Mouse (Mus musculus): ENCODE measurements at regions not wholly inside any gene's neighbourhood (a gene's known extent, or its start where the extent isn't known, plus 50 kb on each side); places are given as distances from the start of the nearest gene placed in this dataset.

DNA sequence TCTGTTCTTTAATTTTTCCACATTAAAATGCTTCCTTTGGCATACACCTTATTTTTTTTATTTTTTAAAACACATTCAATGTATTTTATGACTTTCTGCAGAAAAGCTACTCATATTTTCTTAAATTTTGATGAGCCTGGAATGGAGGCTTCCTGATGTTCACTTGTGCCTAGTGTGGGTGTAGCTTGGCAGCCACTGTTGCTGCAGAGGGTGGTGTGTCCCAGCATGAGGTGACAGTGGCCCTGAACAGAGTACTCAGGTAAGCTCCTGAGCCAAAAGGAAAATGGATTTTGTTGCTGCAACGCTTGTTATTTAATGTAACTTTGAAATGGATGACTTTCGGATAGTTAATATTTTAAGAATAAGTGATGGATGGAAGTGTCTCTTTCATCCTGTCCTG is 170.6 kb downstream of the Eipr1 start:
- WGBS = 92% methylated on average over 2 of the region's 2 CpGs
- DNase-seq (ENCODE audit: low read depth, low spot score) = no peak

GRCm38 (mm10) chr12:28925206-28925605 is 173.6 kb downstream of the Eipr1 start:
- WGBS = 87% methylated on average over 4 of the region's 4 CpGs
- no peak for DNase-seq (ENCODE audit: low read depth, low spot score)

- no peak for DNase-seq (ENCODE audit: low read depth, low spot score)
- 85% methylated on average over 7 of the region's 7 CpGs for WGBS
These were observed 188.3 kb downstream of the Eipr1 start for GRCm38 (mm10) chr12:28939936-28940335.

DNA sequence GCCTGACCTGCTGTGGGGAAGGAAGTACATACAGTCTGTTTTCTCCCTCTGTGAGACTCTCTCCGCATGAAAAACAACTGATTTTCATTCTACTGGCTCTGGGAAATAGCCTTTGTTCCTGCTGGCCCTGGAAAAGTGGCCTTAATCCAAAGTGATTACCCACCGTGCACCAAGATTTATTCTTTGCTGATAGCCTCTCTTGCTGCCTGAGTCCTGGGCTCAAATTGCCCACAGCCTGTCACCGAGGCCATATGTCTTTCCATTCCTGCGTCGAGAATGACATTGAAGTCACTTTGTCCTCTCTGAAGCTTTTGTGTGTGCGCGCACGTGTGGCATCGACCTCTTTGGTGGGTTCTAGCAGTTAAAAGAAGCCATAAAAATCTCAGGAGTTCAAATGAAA is 197.3 kb downstream of the Eipr1 start:
- no peak for DNase-seq (ENCODE audit: low read depth, low spot score)
- WGBS = 51% methylated on average over 9 of the region's 9 CpGs

GRCm38 (mm10) chr12:28949307-28949706 is 197.7 kb downstream of the Eipr1 start:
- no peak for DNase-seq (ENCODE audit: low read depth, low spot score)
- 71% methylated on average over 10 of the region's 10 CpGs for WGBS

- no peak for DNase-seq (ENCODE audit: low read depth, low spot score)
- 77% methylated on average over 1 of the region's 1 CpGs for WGBS
These were observed 205.6 kb downstream of the Eipr1 start for GRCm38 (mm10) chr12:28957155-28957554.

- DNase-seq (ENCODE audit: low read depth, low spot score) = no peak
- WGBS = 60% methylated on average over 1 of the region's 1 CpGs
These were observed 207.1 kb downstream of the Eipr1 start for GRCm38 (mm10) chr12:28958661-28959060.

- no peak for DNase-seq (ENCODE audit: low read depth, low spot score)
- WGBS = 63% methylated on average over 2 of the region's 2 CpGs
These were observed 218.2 kb downstream of the Eipr1 start for GRCm38 (mm10) chr12:28969671-28970379.

DNA sequence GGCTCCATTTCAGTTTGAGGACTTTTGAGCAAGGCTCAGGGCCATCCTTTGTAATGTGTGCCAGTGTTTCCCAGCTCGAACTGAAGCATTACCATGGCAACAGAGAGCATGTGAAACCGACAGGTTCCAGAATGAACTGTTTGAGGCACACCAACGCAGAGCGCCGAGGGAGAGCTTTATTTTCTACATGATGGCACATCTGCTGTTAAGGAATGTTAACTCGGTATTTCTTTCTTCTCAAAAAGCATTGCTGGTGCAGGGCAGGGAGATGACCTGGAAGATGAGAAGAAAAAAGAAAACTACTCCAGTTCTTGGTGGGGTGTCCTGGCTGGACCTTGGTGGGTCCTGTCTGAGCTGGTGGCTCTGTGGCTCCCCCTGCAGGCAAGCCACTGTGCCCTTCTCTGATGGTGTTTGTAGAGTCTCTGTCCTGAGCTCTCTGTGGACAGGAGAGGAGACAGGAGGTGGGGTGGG is 223.0 kb downstream of the Eipr1 start:
- WGBS = 75% methylated on average over 6 of the region's 6 CpGs
- DNase-seq (ENCODE audit: low read depth, low spot score) = no peak

- WGBS = 91% methylated on average over 5 of the region's 5 CpGs
- DNase-seq (ENCODE audit: low read depth, low spot score) = no peak
These were observed 223.6 kb downstream of the Eipr1 start for GRCm38 (mm10) chr12:28975249-28975648.

DNA sequence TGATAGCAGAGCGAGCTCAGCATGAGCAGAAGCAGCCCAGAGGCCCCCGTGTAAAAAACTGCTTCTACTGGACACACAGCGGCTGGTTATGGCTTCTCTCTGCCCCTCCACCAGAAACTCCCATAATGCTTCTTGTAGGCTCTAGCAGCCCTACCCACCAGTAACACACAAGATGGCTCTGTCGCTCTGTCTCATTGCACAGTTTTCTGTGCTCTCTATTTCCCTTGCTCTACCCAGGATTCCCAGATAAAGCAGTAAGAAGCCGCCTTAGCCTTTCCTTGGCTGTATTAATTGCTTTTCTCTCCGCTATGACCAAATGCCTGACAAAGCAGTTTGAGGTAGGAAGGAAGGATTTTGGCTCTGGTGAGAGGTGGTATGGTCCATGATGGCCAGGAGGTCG is 228.1 kb downstream of the Eipr1 start:
- 75% methylated on average over 7 of the region's 7 CpGs for WGBS
- DNase-seq (ENCODE audit: low read depth, low spot score) = no peak

DNA sequence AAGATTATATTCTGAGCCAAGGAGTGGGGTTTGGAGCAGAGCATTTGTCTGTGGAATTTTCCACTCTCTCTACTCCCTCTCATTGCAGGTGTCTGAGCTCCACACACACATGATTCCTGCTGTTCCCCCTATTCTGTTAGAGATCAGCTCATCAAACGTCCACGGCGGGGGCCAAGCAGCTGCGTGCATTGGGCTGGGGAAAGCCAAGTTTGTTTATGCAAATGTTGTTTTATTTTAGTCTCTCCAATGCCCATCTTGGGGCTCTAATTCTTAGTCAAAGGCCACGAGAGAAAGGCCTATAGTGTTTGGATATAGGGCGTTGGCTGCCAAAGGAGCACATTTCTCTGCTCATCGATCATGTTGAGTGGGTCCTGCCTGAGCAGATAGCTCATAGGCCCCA is 234.6 kb downstream of the Eipr1 start:
- 29% methylated on average over 7 of the region's 7 CpGs for WGBS

GRCm38 (mm10) chr12:28997474-28998192 is 246.0 kb downstream of the Eipr1 start:
- no peak for DNase-seq (ENCODE audit: low read depth, low spot score)
- WGBS = 40% methylated on average over 15 of the region's 15 CpGs

More for the DNA sequence above, 234.6 kb downstream of the Eipr1 start:
- no peak for DNase-seq (ENCODE audit: low read depth, low spot score)

- 43% methylated on average over 6 of the region's 6 CpGs for WGBS
- no peak for DNase-seq (ENCODE audit: low read depth, low spot score)
These were observed 248.4 kb downstream of the Eipr1 start for GRCm38 (mm10) chr12:28999963-29000451.

DNA sequence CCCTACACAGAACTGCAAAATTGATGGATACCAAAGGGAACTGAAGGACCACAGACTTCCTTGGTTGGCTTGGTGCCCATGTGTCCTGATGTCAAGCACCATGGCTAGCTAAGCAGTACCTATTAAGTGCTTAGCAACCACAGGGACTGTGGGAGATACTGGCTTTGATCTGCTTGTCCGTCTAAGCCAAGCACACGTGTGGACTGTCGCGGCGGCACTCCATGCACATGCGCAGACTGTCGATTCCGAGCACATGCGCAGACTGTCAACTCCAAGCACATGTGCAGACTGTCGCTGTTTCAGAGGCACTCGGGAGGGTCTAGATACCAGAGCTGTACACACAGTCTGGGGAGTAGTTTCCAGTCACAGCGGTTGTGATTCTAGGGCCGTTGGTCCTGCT is 252.9 kb downstream of the Eipr1 start:
- 91% methylated on average over 13 of the region's 13 CpGs for WGBS
- no peak for DNase-seq (ENCODE audit: low read depth, low spot score)

- DNase-seq (ENCODE audit: low read depth, low spot score) = no peak
- WGBS = 89% methylated on average over 9 of the region's 9 CpGs
These were observed 263.0 kb downstream of the Eipr1 start for GRCm38 (mm10) chr12:29014601-29015000.

GRCm38 (mm10) chr12:29015200-29015862 is 263.7 kb downstream of the Eipr1 start:
- 51% methylated on average over 10 of the region's 10 CpGs for WGBS
- DNase-seq (ENCODE audit: low read depth, low spot score) = no peak

GRCm38 (mm10) chr12:29021152-29021551 is 269.5 kb downstream of the Eipr1 start:
- 59% methylated on average over 5 of the region's 5 CpGs for WGBS
- no peak for DNase-seq (ENCODE audit: low read depth, low spot score)

GRCm38 (mm10) chr12:29028171-29028570 is 276.6 kb downstream of the Eipr1 start:
- DNase-seq (ENCODE audit: low read depth, low spot score) = no peak

DNA sequence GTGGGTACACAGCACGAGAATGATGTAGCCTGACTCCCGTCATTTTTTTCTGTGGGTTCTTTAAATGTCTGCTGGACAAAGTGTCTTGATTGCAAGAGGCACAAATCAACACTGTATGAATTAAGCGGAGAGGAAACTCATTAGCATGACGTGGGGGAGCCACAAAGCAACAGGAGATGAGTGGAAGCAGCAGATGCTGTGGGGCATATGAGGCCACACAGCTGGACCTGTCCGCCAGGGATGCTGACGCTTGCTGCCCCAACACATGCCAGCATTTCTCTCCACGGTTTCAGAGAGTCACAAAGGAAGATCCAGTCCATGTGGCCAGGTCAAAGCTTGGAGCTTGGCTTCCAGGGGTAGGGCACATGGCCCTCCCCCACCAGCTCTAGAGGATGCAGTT is 277.9 kb downstream of the Eipr1 start:
- DNase-seq (ENCODE audit: low read depth, low spot score) = no peak
- 75% methylated on average over 7 of the region's 7 CpGs for WGBS

More at GRCm38 (mm10) chr12:29028171-29028570, 276.6 kb downstream of the Eipr1 start:
- 62% methylated on average over 3 of the region's 3 CpGs for WGBS
